Mouse (Mus musculus) CH12.LX (cell line): ENCODE data around the gene Dapk3. TPM values are rescaled to one million over a fixed set of nuclear protein-coding genes. Genes with fewer than 3 reads are reported as not detected.

Experiments used
- DNase-seq: peaks from one replicate; pipeline ENCODE4 v3.0.0-alpha.2; 2013; ENCODE audit errors: extremely low read depth
- H3K27ac ChIP-seq: 2 replicates; pipeline ENCODE4 v1.5.1; 2012; ENCODE audit warnings: low read depth, mild to moderate bottlenecking, control low read depth, moderate library complexity; ENCODE audit not compliant: insufficient read depth
- H3K27me3 ChIP-seq: replicated peaks from 2 replicates; pipeline ENCODE3; 2012; ENCODE audit warnings: inconsistent platforms
- H3K36me3 ChIP-seq, 2 experiments: replicated peaks in 1 of 2; 2 replicates each; pipeline versions ENCODE3 to v1.6.1; 2012; ENCODE audit warnings: inconsistent platforms in 1 of 2, low read length in 1 of 2, mild to moderate bottlenecking in 1 of 2, mixed read lengths in 1 of 2, moderate library complexity in 1 of 2; ENCODE audit not compliant: control insufficient read depth in 1 of 2, insufficient read depth in 1 of 2
- H3K4me1 ChIP-seq, 2 experiments: 2 replicates each; pipeline ENCODE4 v1.6.1; 2012; ENCODE audit warnings: inconsistent platforms in 1 of 2, moderate library complexity in 1 of 2; ENCODE audit not compliant: insufficient read depth in 2 of 2, control insufficient read depth in 1 of 2
- H3K4me2 ChIP-seq: 2 replicates; pipeline ENCODE4 v1.6.1; 2012; ENCODE audit warnings: low read depth, mild to moderate bottlenecking, control low read depth; ENCODE audit not compliant: poor library complexity, insufficient read depth, severe bottlenecking
- H3K4me3 ChIP-seq, 3 experiments: fragments of 150-350 bp in 1 of 3; sonication (generic) in 1 of 3; replicated peaks in 1 of 3; 2 replicates each; pipeline versions ENCODE3 to v1.5.1; 2011 to 2012; ENCODE audit warnings: low read depth in 2 of 3, low read length in 2 of 3, mild to moderate bottlenecking in 2 of 3, moderate library complexity in 2 of 3, control low read depth in 1 of 3, improper control_type of control experiment in 1 of 3, inconsistent platforms in 1 of 3, mixed read lengths in 1 of 3; ENCODE audit not compliant: poor library complexity in 1 of 3
- H3K79me2 ChIP-seq: replicated peaks from 2 replicates; pipeline ENCODE4 v1.6.1; 2012; ENCODE audit warnings: mild to moderate bottlenecking, moderate library complexity; ENCODE audit not compliant: control insufficient read depth, poor library complexity, insufficient read depth, severe bottlenecking; ENCODE audit errors: extremely low read depth
- H3K9ac ChIP-seq: 2 replicates; pipeline ENCODE4 v1.6.1; 2012; ENCODE audit warnings: low read depth, mild to moderate bottlenecking, control low read depth, moderate library complexity; ENCODE audit not compliant: insufficient read depth
- H3K9me3 ChIP-seq: replicated peaks from 2 replicates; pipeline ENCODE3; 2012; ENCODE audit warnings: low read length, inconsistent platforms, mixed read lengths
- BHLHE40 ChIP-seq: IDR thresholded peaks from 2 replicates; pipeline ENCODE4 v1.6.1; 2011; ENCODE audit warnings: mild to moderate bottlenecking, low read depth, low read length, improper control_type of control experiment
- CHD1 ChIP-seq: IDR thresholded peaks from 2 replicates; pipeline ENCODE4 v1.6.1; 2012; ENCODE audit warnings: low read depth, low read length, improper control_type of control experiment, inconsistent platforms
- CHD2 ChIP-seq: IDR thresholded peaks from 2 replicates; pipeline ENCODE4 v1.6.1; 2011; ENCODE audit warnings: low read length, improper control_type of control experiment
- E2F4 ChIP-seq: IDR thresholded peaks from 2 replicates; pipeline ENCODE4 v1.6.1; 2011; ENCODE audit warnings: low read depth, low read length, improper control_type of control experiment; ENCODE audit not compliant: insufficient replicate concordance
- ELF1 ChIP-seq: IDR thresholded peaks from 2 replicates; pipeline ENCODE4 v1.6.1; 2014; ENCODE audit warnings: low read depth, mild to moderate bottlenecking, inconsistent platforms, low read length, improper control_type of control experiment
- EP300 ChIP-seq: IDR thresholded peaks from 2 replicates; pipeline ENCODE4 v1.6.1; 2011; ENCODE audit warnings: low read length, improper control_type of control experiment
- ETS1 ChIP-seq: conservative IDR thresholded peaks from 2 replicates; pipeline ENCODE4 v1.6.1; 2012; ENCODE audit warnings: low read depth, mild to moderate bottlenecking, inconsistent platforms, low read length, improper control_type of control experiment, moderate library complexity
- GABPA ChIP-seq: IDR thresholded peaks from 2 replicates; pipeline ENCODE4 v1.6.1; 2012; ENCODE audit warnings: low read depth, low read length, improper control_type of control experiment, inconsistent platforms; ENCODE audit not compliant: insufficient replicate concordance
- HCFC1 ChIP-seq: IDR thresholded peaks from 2 replicates; pipeline ENCODE4 v1.6.1; 2012; ENCODE audit warnings: low read depth, mild to moderate bottlenecking, inconsistent platforms, low read length, improper control_type of control experiment
- IRF4 ChIP-seq: IDR thresholded peaks from 2 replicates; pipeline ENCODE4 v1.6.1; 2014; ENCODE audit warnings: low read depth, mild to moderate bottlenecking, inconsistent platforms, low read length, improper control_type of control experiment
- JUN ChIP-seq: IDR thresholded peaks from 2 replicates; pipeline ENCODE4 v1.6.1; 2011; ENCODE audit warnings: low read depth, mild to moderate bottlenecking, low read length, improper control_type of control experiment, moderate library complexity; ENCODE audit not compliant: insufficient read depth
- JUND ChIP-seq: conservative IDR thresholded peaks from 2 replicates; pipeline ENCODE4 v1.6.1; 2011; ENCODE audit warnings: low read depth, low read length, improper control_type of control experiment
- KAT2A ChIP-seq: IDR thresholded peaks from 2 replicates; pipeline ENCODE4 v1.6.1; 2012; ENCODE audit warnings: low read length, improper control_type of control experiment, inconsistent platforms; ENCODE audit not compliant: insufficient replicate concordance
- MAX ChIP-seq: IDR thresholded peaks from 2 replicates; pipeline ENCODE4 v1.6.1; 2011; ENCODE audit warnings: low read length, improper control_type of control experiment
- MAZ ChIP-seq: IDR thresholded peaks from 2 replicates; pipeline ENCODE4 v1.6.1; 2012; ENCODE audit warnings: low read depth, mild to moderate bottlenecking, inconsistent platforms, low read length, improper control_type of control experiment, moderate library complexity
- MEF2A ChIP-seq: IDR thresholded peaks from 2 replicates; pipeline ENCODE4 v1.6.1; 2014; ENCODE audit warnings: low read depth, mild to moderate bottlenecking, inconsistent platforms, low read length, improper control_type of control experiment, borderline replicate concordance
- MYC ChIP-seq: IDR thresholded peaks from 2 replicates; pipeline ENCODE4 v1.6.1; 2011; ENCODE audit warnings: low read depth, mild to moderate bottlenecking, improper control_type of control experiment, low read length
- NELFE ChIP-seq: IDR thresholded peaks from 2 replicates; pipeline ENCODE4 v1.6.1; 2011; ENCODE audit warnings: low read depth, low read length, improper control_type of control experiment
- NRF1 ChIP-seq: IDR thresholded peaks from 2 replicates; pipeline ENCODE4 v1.6.1; 2014; ENCODE audit warnings: low read depth, mild to moderate bottlenecking, inconsistent platforms, low read length, improper control_type of control experiment, moderate library complexity
- PAX5 ChIP-seq: IDR thresholded peaks from 2 replicates; pipeline ENCODE4 v1.6.1; 2012; ENCODE audit warnings: low read length, inconsistent platforms, mixed read lengths
- POLR2AphosphoS2 ChIP-seq: IDR thresholded peaks from 2 replicates; pipeline ENCODE4 v1.6.1; 2011; ENCODE audit warnings: low read depth, low read length, improper control_type of control experiment
- RAD21 ChIP-seq: IDR thresholded peaks from 2 replicates; pipeline ENCODE4 v1.6.1; 2011; ENCODE audit warnings: low read depth, mild to moderate bottlenecking, low read length, improper control_type of control experiment, moderate library complexity
- RCOR1 ChIP-seq: conservative IDR thresholded peaks from 2 replicates; pipeline ENCODE4 v1.6.1; 2012; ENCODE audit warnings: low read depth, mild to moderate bottlenecking, inconsistent platforms, low read length, improper control_type of control experiment
- SIN3A ChIP-seq: IDR thresholded peaks from 2 replicates; pipeline ENCODE4 v1.6.1; 2012; ENCODE audit warnings: low read length, improper control_type of control experiment, inconsistent platforms
- UBTF ChIP-seq: IDR thresholded peaks from 2 replicates; pipeline ENCODE4 v1.6.1; 2012; ENCODE audit warnings: low read depth, mild to moderate bottlenecking, inconsistent platforms, low read length, improper control_type of control experiment, moderate library complexity
- USF1 ChIP-seq: IDR thresholded peaks from 2 replicates; pipeline ENCODE4 v1.6.1; 2014; ENCODE audit warnings: low read depth, mild to moderate bottlenecking, inconsistent platforms, low read length, improper control_type of control experiment
- USF2 ChIP-seq: conservative IDR thresholded peaks from 2 replicates; pipeline ENCODE4 v1.6.1; 2011; ENCODE audit warnings: low read depth, low read length, improper control_type of control experiment
- ZC3H11A ChIP-seq: IDR thresholded peaks from 2 replicates; pipeline ENCODE4 v1.6.1; 2012; ENCODE audit warnings: low read depth, mild to moderate bottlenecking, inconsistent platforms, low read length, improper control_type of control experiment
- ZKSCAN1 ChIP-seq: IDR thresholded peaks from 2 replicates; pipeline ENCODE4 v1.6.1; 2012; ENCODE audit warnings: low read depth, inconsistent platforms, low read length, improper control_type of control experiment, borderline replicate concordance
- ZMIZ1 ChIP-seq: IDR thresholded peaks from 2 replicates; pipeline ENCODE4 v1.6.1; 2012; ENCODE audit warnings: low read depth, mild to moderate bottlenecking, inconsistent platforms, low read length, improper control_type of control experiment
- ZNF384 ChIP-seq: IDR thresholded peaks from 2 replicates; pipeline ENCODE4 v1.6.1; 2012; ENCODE audit warnings: low read depth, low read length, improper control_type of control experiment, inconsistent platforms
- dilution Hi-C: fragments of 300-500 bp; cut with MboI; formaldehyde crosslinking; loops from 2 replicates; pipeline ENCODE4 v1.14.3; 2020; ENCODE audit warnings: low sequenced_read_pairs; ENCODE audit not compliant: extremely low pct_unique_long_range_greater_than_20kb, extremely low pct_ligation_motif_present
- in situ Hi-C: fragments of 300-500 bp; cut with MboI; formaldehyde crosslinking; loops from 3 replicates; pipeline ENCODE4 v1.14.3; 2019; ENCODE audit warnings: low sequenced_read_pairs, low pct_ligation_motif_present, low pct_unique_long_range_greater_than_20kb, mixed read lengths
- polyA plus RNA-seq: library from polyadenylated mRNA; unstranded; fragments of >175 nt; gene quantifications from 2 replicates; pipeline ENCODE4 v1.2.1, GENCODE M21; 2012; ENCODE audit warnings: low read depth; ENCODE audit not compliant: insufficient read length
- total RNA-seq, 2 experiments: library from RNA; depleted of rRNA; stranded (reverse); fragments of 300-350 nt in 1 of 2; fragments of >200 nt in 1 of 2; gene quantifications; 2 replicates each; pipeline ENCODE4 v1.2.3; 2012 to 2014

Gene Dapk3
- total and polyA plus RNA-seq, 3 experiments = 25.4 to 46.2 (median 44.5) TPM

GRCm38 (mm10) chr10:81134966-81135681 lies 47.7 kb upstream of the Dapk3 start, which contains the start of gene Zbtb7a (continued):
- TF ChIP-seq IRF4 (peak; percentile 57), POLR2AphosphoS2 (no peak), CHD1 (peak; percentile 91), NELFE (no peak), MAZ (peak; percentile 53; the same call in 1 of the 2 replicates), EP300 (no peak), ZMIZ1 (no peak), NRF1 (no peak), ETS1 (no peak), GABPA (no peak), MYC (no peak), JUND (no peak), CHD2 (no peak), SIN3A (peak; percentile 79), PAX5 (no peak), MEF2A (no peak; the same call in 1 of the 2 replicates)

DNA sequence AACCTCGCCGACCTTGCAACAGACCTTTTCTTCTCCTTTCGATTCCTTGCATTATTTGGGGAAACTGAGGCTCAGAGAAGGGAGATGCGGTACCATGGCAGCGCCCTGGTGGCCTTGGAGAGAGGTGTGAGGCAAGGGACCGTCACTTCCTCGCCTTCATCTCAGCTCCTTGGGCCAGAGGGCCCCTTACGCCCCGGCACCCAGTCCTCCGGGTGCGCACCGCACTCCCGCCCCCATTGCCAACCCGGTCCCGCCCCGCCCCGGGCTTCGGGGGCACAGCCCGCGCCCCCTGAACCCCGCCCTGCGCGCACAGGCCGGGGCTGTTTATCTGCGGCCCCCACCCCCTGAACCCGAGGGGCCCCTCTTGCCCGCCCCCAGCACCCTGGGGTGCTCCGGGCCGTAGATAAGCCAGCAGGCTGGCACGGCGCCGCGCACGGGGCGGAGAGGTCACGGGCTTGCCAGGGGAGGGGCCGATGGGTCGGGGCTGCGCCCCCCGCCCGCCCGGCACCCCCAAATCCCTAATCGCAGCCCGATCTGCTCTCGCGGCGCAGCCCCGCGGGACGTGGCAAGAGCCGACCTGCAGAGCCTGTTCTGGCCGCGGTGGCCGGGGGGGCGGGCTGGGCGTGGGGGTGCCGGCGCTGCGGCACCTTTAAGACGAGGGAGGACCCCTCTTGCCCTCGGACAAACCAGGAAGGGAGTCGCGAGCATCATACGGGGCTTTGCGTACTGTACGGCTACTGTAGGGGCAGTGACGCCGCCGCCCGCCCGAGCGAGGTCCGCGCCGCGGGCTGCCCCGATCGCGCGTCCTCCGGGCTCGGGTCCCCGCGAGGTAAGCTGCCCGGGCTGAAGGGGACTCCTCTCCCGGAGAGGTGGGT lies 46.7 kb upstream of the Dapk3 start:
- H3K4me1 ChIP-seq = peaks cover 12 to 40% of the 10 kb centered on the region in 2 experiments
- dilution Hi-C loops = no loop called here
- H3K4me2 ChIP-seq = peak overlapping the region; percentile 93
- in situ Hi-C loops = no loop called here
- no peaks in the 10 kb centered on the region for H3K9me3 ChIP-seq
- no peaks in the 10 kb centered on the region for H3K27me3 ChIP-seq
- H3K27ac ChIP-seq = peak overlapping the region; percentile 18; the same call in 1 of the 2 replicates
- peak overlapping the region; percentile 81 to 87 (median 81) for H3K4me3 ChIP-seq
- DNase-seq = peak; percentile 59
- H3K79me2 ChIP-seq = peaks cover 32% of the 10 kb centered on the region
- peak overlapping the region; percentile 100 for H3K9ac ChIP-seq
- H3K36me3 ChIP-seq = peaks cover 0 to 11% of the 10 kb centered on the region in 2 experiments
- TF ChIP-seq ETS1 (no peak), ELF1 (peak; percentile 74), GABPA (no peak), SIN3A (no peak), RCOR1 (no peak), NRF1 (no peak), UBTF (peak; percentile 52; the same call in 1 of the 2 replicates), CHD1 (peak; percentile 29; the same call in 1 of the 2 replicates), IRF4 (no peak; the same call in 1 of the 2 replicates), ZKSCAN1 (no peak), BHLHE40 (no peak), USF2 (no peak), EP300 (no peak), USF1 (no peak), POLR2AphosphoS2 (no peak), JUN (no peak), MEF2A (no peak), RAD21 (no peak), KAT2A (no peak), ZNF384 (no peak; the same call in 1 of the 2 replicates), MAZ (no peak), E2F4 (no peak), CHD2 (no peak), ZC3H11A (no peak), HCFC1 (peak; percentile 43), MYC (no peak), JUND (no peak), MAX (no peak)
